Mouse (Mus musculus) 3T3-L1 (cell line): ENCODE results near the gene Ide.
"Not testable (repeated sequence)": the region's sequence is repeated elsewhere in the genome, so short reads cannot be mapped to it uniquely, and the experiment has no call there.

ENCODE experiments used
- DNase-seq: peaks from one replicate; pipeline ENCODE4 v3.0.0-alpha.2; 2015; ENCODE audit warnings: low read depth, low spot score

The Ide gene

GRCm38 (mm10) chr19:37265333-37266103 lies 72.1 kb downstream of the Ide start:
- peak; percentile 96 for DNase-seq

GRCm38 (mm10) chr19:37263943-37264897 lies 73.4 kb downstream of the Ide start:
- peak; percentile 100 for DNase-seq

GRCm38 (mm10) chr19:37263566-37263942 lies 74.1 kb downstream of the Ide start:
- peak; percentile 70 for DNase-seq

DNA sequence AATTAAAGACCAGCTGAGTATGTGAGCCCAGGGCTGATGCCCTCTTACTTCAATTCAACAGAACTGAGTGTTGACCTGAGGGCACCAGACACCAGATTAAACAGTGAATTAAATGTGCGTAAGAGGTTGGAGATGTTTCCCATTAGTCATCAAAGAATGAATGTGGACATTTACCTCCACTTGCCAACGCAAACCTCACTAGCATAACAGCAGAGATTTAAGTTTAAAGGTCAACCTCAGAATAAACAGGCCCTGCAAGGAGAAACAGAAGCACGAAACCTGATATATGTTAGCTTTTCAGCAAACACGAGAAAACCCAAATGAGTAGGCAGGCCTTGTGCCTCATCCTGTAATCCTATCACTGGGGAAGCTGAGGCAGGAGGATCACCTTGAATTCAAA lies 75.3 kb downstream of the Ide start:
- peak; percentile 91 for DNase-seq

DNA sequence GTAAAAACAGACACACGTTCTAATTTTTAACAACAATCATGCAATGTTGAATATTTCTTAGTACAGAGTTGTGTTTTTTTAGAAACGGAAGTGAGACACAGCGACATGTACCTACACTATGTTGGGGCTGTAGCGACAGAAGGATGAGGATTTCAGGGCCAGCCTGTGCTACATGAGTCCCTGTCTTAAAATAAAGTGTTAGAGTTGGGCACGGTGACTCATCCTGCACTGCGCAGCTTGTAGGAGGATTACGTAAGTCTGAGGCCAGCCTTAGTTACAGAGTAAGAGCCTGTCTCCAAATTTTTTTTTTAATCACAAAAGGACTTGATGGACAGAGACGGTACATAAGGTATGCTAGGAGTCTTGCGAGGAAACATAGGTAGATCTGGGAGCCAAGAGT lies 82.3 kb downstream of the Ide start:
- DNase-seq: peak; percentile 65

DNA sequence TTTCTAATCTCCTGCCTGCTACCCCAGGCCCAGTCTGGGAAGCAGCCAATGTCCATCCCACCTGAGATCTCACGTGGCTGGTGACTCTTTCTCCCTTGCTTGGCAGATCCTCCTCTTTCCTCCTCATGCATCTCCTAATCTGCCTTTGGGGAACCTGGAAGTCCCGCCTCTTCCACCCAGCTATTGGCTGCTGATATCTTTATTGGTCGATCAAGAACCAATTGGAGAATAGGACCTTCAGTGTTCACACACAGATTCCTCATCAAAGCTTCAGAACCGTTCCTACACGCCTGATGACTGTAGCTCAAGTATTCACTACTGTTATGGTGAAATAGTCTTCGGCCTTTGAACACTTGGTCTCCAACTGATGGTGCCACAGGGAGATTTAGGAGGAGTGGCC lies 85.5 kb downstream of the Ide start:
- no peak for DNase-seq

GRCm38 (mm10) chr19:37248199-37248598 lies 89.5 kb downstream of the Ide start:
- no peak for DNase-seq

GRCm38 (mm10) chr19:37246859-37247258 lies 90.8 kb downstream of the Ide start:
- no peak for DNase-seq

DNA sequence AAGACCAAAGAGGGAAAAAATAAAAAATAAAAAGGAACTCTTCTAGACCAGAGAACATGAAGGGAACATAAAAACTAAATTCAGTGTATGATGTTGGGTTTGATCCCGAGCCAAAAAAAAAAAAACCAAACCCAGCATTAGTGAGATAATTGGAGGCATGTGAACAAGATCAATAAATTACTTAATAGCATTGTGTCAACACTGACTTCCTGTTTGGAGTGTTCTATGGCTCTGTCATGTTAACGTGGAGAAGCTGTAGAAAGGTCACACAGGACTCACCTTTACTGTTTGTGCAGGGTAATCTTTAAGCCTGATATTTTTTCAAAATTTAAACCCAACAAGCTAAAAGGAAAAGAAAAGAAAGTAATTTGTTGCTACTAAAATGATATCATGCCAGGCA lies 94.9 kb downstream of the Ide start:
- no peak for DNase-seq

DNA sequence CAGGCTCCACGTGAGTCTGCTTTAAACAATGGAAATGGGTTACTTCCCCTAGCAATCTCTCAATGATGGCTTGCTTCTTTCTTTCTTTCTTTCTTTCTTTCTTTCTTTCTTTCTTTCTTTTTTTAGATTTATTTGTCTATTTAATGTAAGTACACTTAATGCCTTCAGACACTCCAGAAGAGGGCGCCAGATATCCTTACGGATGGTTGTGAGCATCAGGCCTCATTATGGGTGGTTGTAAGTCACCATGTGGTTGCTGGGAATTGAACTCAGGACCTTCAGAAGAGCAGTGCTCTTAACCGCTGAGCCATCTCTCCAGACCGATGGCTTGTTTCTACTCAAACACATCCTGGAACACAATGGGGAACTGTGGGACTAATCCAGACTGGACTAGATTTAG lies 96.5 kb downstream of the Ide start:
- peak; percentile 35 for DNase-seq

DNA sequence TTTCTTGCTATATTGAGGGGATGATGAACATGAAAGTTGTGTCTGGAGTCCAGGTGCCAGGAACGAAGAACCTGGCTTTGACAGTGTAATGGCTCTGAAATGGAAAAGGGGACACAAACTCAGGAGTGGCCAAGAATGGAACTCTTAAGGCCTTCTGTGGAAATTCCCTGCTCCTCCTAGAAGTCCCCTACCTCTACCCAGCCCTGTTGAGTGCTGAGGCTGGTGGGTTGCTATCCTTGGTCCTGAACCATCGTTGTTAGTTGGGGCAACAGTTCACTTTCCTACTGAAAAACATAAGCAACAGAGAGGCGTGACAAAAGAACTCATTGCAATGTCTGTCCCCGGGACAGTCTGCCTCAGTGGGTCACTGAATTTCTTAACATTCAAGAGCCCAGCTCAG lies 98.6 kb downstream of the Ide start:
- peak; percentile 79 for DNase-seq

- no peak for DNase-seq
These were observed 99.0 kb downstream of the Ide start for GRCm38 (mm10) chr19:37238651-37239050.

DNA sequence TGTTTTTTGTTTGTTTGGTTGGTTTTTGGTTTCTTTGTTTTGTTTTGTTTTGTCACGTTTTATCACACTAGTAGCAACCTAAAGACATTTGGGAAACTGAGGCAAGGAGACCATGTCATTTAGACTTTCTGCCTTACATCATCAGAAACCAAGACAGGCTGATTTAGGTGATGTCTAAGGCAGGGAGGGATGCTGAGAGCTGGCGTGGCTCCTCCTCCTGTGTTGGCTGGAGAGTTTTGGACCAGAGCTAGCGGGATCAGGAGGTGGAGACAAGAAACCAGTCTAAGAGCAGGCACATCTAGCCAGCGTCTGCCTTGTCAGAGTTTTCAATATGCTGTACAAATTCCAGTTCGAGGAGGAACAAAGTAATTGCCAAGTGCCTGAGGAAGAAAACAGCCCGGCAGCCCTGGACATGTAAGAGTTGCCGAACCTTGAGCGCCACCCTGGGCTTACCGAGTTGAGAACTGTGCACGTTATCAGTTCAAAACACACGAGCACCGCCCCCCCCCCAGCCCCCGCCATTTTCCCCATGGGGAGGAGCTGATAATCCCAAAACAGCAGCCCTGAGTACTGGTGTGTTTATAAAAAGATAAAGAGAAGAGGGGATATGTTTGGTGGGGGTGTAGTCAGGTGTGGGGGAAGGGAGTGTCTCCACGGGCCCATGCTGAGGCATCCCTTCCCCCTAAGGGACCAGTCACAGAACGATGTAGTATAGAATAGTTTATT lies 99.8 kb downstream of the Ide start:
- DNase-seq: no peak

GRCm38 (mm10) chr19:37237306-37237705 lies 100.3 kb downstream of the Ide start:
- DNase-seq: no peak

DNA sequence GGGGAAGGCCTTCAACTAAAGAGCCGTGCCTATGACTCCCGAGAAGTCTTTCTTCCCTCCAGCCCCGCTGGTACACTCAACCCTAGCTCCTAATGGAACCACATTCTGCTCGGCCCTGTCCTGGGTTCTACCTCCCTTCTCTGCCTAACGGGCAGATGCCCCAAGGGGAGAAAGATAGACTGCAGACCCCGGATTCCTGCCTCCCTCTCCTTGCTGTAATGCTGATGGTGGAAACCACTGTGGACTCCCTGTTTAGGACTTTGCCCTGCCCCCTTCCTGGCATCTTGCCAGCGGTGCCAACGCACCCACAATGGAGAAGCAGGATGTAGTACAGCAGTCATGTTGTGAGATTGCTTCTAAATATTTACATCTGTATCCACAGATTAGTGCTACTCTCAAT lies 101.8 kb downstream of the Ide start:
- no peak for DNase-seq

GRCm38 (mm10) chr19:37233561-37234539 lies 103.8 kb downstream of the Ide start:
- no peak for DNase-seq

DNA sequence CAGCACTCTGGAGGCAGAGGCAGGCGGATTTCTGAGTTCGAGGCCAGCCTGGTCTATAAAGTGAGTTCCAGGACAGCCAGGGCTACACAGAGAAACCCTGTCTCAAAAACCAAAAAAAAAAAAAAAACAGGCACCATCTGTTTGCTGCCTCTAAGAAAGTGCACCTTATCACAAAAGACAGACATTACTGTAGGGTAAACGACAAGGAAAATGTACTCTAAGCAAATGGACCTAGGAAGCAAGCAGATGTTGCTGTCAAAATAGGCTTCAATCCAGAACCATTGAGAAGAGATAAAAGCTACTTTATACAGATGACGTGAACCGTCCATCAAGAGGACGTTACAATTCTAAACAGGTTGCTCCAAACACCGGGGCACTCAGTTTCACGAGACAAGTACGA lies 105.1 kb downstream of the Ide start:
- DNase-seq: not testable (repeated sequence)

- no peak for DNase-seq
These were observed 112.3 kb downstream of the Ide start for GRCm38 (mm10) chr19:37225197-37225862.
